Mouse (Mus musculus): ENCODE results near the gene Wipf1.

Wipf1 gene

DNA sequence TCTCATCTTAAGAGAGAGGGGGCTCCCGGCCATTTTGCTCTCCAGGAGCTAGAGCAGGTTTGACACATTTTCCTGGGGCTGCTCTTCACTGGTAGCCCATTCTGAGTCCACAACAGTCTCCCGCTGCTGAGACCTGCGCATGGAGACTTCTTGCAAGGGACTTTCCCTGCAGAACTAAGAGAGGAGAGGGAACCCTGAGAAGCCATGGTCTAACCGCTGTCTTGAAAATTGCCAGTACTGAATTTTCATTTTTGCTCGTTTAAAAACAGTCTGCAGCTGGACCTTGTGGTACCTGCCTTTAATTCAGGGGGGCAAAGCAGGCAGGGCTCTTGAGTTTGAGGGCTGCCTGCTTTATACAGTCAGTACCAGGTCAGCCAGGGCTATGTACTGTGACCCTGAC is 60.5 kb downstream of the Wipf1 start:
- peak; percentile 77 for DNase-seq (ENCODE audit: low read depth)

DNA sequence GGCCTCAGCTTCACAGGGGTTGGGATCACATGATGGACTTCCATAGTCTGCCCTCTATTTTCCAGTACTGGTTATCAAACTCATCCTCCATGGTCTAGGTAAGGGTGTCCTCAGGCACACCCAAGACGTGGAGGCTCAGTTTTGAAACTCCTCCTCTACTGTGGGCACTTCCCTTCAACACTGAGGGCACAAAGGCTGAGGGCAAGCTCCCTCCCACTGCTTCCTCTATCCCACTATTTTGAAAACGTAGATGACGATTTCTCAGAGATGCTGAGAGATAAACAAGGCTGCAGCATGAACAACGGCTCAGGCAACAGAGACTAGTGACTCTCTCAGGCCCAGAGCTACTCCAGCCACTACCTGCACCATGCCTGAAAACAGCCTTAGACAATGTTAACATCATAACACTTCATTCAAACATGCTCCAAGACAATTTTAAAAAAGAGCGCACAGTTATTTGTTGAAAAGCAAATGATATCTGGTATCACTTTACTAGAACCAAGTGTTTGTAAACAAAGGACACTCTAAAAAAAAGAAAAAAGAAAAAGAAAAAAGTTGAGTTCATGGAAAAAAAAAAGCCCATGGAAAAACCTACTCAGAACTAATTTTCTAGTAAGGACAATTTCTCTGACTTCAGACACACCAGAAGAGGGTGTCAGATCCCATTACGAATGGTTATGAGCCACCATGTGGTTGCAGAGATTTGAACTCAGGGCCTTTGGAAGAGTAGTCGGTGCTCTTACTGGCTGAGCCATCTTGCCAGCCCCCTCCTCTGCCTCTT is 62.3 kb downstream of the Wipf1 start:
- peak; percentile 79 for DNase-seq (ENCODE audit: low read depth)

DNA sequence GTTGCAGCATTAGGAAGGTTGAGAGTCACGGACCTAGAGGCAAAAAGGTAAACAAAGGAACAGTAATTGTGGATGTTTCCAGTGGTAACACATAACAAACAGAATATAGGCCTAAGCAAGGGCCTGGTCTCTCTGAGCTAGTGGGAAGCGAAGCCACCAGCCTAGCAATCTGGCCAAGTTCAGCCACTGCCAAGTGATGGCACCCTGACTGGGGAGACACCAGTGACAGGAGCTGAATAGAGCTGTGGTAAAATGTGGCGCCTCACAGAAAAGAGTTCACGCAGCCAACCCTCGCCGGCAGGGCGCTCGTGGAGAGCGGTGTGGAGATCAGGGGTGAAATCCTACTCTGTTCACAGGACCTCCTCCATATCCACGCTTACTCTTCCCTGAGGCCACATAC is 63.1 kb downstream of the Wipf1 start:
- peak; percentile 64 for DNase-seq (ENCODE audit: low read depth)

DNA sequence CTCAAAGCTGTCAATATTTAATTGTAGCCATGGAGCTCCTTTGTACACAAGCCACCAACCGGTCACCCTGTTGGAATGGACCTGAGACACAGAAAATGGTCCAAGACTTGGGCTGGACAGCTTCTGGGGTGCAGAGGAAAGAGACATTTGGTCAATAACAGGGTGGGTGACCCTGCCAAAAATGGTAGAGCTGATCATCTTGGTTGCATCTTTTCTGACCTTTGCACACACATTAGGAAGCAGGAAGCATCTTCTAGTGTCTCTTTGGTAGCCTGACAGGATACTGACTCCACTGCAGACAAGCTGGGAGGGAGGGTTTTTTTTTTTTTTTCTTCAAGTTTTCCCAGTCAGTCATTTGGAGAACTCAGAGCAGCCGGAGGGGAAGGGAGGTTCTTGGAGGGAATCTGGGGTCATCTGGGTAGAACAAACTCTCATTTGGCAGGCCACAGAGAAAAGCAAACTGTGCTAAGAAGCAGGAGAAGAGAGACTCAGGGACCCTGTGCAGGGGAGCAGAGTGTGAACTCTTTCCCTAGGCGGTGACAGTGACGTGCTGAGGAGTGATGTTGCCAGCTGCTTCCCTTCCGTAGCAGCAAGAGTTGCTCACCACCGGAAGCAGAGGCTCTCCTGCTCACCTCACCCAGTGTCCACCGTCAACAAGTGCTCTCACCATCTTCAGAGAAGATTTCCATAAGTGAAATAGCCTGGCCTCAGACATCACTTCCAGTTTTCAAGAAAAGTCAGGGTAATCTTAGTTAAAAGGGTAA is 65.9 kb downstream of the Wipf1 start:
- DNase-seq (ENCODE audit: low read depth): peak; percentile 88

DNA sequence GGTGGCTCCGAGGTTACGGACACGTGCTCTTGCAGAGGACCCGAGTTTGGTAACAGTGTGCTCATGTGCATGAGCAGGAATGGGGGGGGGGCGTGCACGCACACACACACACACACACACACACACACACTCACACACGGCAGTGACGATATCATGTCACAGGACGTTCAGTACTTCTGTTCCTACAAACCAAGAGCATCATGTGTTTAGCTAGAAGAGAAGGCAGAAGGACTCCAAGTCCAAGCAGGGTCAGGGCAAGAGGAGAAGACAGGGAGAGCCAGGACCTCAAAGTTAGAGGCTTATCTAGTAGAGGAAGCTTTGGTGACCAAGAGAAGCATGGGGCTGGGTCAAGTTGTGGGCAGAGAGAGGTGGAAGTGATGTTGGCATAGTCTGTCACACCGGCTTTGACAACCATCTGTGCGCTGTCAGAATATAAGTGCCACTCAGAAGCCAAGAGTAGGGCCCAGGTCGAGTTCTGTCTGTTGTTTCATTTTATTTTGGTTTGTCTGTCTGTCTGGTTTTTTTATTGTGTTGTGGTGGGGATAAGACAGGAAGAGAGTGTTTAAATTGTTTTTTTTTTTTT is 66.7 kb downstream of the Wipf1 start:
- peak; percentile 73 for DNase-seq (ENCODE audit: low read depth)

DNA sequence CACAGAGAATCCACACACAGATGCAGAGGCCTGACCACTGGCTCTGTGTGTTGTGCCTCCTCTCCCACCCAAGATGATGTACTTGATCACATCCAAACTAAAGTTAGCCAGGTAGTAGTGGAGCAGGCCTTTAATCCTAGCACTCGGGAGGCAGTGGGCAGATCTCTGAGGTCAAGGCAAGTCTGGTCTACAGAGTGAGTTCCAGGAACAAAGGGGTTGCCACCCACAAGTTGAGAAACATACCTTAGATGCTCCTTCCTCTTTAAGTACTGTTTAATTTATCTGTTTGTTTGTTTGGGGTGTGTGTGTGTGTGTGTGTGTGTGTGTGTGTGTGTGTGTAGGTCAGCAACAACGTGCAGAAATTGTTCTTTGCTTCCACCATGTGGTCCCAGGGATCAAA is 67.3 kb downstream of the Wipf1 start:
- peak; percentile 66 for DNase-seq (ENCODE audit: low read depth)

DNA sequence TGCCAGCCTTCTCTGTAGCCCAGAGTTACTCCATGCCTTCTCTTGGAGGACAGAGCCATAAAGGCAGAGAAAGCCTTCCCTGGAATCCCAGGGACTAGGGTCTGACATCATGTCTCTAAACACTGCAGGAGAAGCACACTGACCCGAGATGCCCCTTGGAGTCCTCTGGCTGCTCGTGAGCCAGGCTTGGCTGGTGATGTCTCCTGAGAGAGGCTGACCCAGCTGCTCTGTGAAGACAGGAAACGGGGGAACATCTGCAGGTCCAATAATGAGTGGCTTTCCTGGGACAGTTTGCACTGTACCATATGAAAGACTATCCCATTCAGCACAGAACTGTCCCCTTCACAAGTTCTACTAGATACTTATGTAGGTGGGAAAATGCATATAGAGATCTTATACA is 69.4 kb downstream of the Wipf1 start:
- DNase-seq (ENCODE audit: low read depth): no peak

DNA sequence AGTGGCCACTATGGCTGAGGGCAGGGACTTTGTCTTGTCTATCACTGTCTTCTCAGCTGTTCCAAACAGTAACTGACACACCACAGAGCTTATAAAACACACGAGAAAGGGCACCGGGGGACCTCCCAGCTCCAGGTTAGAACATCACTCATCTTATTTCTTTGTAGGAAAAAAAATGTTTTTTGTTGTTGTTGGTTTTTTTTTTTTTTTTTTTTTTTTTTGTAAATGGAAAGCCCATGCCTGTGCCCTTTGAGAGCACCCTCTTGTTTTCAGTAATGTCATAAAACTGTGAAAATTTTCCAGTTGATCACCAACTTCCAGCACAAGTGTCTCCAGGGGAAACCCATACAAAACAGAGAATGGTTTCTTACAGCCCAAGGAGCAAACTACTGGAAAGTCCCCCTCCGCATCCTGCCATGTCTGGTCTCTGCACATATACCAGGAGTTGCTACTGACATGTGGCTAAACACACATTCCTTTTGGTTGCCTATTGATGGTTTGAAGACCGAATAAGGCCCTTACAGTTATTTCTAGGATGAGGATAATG is 69.9 kb downstream of the Wipf1 start:
- DNase-seq (ENCODE audit: low read depth): peak; percentile 85

DNA sequence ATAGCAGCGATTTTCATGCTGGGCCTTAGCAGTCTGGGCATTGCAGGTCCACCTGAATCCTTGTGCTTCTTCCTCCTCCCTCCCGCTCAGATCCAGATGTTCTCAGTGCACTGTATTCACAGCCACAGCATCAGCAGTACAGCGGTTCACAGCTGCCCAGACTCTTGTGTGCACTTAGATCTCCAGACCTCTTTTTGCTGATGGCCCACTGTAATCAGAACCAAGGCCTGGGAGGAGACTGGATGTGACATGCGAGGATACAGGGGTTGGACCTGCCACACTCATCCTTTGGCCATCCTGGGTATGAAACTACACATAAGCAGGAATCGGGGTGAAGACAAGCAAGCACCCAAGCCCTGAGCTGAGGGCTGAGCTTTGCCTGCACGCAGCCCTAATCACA is 72.6 kb downstream of the Wipf1 start:
- DNase-seq (ENCODE audit: low read depth): no peak

DNA sequence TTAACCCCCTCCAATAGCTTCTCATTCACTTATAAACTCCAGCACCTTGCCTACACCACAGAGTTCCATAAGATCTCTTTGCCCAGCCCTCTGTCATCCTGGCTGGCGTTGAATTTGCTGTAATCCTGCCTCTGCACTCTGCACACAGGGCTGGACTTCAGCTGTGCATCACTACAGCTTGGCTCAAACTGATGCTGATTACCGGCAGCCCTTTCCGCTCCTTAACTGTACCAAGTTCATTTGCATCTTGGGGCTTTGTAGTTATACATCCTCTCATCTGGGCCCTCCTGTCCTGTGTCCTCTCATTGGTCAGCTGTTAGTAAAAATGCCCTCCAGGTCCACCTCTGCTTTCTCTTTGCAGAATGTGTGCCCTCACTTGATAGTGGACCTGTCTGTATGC is 73.4 kb downstream of the Wipf1 start:
- no peak for DNase-seq (ENCODE audit: low read depth)

DNA sequence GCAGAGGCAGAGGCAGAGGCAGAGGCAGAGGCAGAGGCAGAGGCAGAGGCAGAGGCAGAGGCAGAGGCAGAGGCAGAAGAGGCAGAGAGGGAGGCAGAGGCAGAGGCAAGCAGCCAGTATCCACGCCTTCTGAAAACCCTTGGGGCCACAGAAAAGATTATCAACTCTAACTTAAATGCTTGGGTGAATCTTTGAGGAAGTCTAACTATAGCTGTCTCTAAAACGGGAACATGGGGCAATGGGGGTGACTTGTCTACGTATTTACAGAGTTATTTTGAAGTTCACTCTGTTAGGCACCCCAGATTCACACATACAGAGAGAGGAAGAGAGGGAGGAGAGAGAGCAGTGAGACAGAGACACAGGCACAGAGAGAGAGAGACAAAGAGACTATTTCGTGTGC is 74.0 kb downstream of the Wipf1 start:
- DNase-seq (ENCODE audit: low read depth): peak; percentile 46

DNA sequence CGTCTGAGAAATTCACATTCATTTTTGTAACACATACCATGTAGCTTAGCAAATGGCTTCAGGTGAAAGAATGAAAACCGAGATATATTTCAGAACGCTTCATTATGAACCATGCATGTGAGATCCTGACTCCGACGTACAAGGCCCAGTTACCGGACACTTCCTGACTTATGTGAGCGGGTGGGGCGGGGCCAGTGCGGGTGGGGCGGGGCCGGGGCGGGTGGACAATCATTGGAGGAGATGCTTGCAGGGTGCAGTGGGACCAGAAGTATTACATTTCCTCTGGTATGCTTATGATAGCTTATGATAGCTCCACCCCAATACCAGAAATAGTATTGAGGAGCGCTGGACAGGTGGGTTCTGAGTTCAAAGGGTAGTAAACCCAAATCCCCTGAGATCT is 74.9 kb downstream of the Wipf1 start:
- DNase-seq (ENCODE audit: low read depth): peak; percentile 79

DNA sequence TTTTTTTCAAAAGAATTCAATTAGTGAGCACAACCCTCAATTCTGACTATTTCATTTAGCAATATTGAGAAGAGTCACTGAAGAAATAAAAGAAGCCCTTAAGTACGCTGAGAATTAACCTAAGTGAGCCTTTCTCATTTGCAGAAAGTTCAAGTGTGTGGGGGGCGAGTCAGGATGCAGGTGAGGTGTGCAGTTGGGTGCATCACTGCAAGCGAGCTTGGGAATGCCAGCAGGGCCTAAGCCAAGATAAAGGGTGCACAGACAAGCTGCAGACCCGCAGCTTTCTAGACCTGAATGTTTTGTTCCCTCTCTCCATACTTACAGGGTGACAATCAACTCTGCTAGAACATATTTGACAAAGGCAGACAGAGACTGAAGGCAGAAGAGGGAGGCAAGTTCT is 75.3 kb downstream of the Wipf1 start:
- no peak for DNase-seq (ENCODE audit: low read depth)

DNA sequence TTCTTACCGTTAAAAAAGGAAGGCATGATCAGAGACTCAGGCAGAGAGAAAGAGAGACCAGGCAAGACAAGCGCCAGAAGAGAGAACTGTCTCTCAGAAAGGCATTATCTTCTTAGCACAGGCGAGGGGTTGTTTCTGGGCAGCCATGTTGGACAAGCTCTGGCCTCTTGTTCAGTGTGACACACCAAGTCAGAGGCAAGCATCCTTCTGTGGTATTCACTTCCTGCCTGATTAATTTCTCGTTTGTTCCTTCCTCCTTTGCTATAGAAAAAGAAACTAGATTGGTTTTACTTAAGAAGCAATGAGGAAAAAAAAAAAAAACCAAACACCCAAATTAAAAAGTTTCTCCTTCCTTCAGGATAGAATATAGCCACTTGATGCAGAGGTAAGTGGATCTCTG is 75.8 kb downstream of the Wipf1 start:
- DNase-seq (ENCODE audit: low read depth): peak; percentile 89

DNA sequence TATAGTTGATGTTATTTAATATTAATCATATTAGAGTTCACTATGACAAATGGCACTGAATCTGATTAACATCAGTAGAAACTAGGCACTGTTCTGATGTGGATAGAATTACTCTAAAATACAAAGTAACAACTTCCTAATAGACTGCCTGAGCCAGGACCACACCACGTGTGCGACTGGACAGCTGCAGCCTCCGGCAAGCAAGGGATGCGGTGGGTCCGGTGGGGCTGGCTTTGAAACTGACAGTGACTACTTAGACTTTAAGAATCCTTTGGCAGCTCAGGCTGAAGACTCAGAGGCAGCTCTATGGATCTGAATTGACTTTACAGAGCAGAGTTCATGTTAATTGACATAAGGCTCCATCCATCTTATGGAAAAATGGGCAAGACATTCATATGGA is 76.4 kb downstream of the Wipf1 start:
- DNase-seq (ENCODE audit: low read depth): peak; percentile 65

DNA sequence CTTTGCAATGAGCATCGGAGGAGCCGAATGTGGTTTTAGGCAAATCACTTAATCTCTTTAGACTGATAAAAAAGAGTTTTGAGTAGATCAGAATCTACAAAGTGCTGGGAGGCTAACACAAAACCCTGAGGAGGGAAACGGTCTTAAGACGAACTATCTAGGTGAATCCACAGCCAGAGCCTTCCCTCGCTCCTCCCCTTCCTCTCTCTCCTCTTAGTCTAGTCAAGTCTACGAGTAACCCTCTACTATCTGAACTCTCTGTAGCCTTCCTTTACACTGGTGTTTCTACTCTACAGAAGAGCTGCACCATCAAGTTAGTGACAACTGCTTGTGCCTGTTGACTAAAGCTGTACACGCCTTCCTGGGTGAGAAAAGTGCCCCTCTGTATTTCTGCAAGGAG is 77.0 kb downstream of the Wipf1 start:
- peak; percentile 90 for DNase-seq (ENCODE audit: low read depth)

DNA sequence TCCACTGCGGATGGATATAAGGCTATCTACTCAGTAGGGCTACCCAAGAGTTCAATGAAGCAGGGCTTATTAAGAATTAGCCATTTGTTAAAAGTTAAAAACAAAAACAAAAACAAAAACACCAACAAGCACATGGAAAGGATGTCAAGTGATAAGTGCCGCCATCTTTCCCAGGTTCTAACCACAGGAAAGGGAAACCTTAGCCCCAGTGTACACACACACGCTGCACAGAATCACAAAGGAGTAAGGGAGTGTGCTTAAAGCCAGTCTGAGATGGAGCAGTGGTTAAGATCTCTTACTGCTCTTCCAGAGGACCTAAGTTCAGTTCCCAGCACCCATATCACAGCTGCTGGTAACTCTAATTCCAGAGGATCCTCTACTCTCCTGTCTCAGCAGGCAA is 78.0 kb downstream of the Wipf1 start:
- DNase-seq (ENCODE audit: low read depth): peak; percentile 83

DNA sequence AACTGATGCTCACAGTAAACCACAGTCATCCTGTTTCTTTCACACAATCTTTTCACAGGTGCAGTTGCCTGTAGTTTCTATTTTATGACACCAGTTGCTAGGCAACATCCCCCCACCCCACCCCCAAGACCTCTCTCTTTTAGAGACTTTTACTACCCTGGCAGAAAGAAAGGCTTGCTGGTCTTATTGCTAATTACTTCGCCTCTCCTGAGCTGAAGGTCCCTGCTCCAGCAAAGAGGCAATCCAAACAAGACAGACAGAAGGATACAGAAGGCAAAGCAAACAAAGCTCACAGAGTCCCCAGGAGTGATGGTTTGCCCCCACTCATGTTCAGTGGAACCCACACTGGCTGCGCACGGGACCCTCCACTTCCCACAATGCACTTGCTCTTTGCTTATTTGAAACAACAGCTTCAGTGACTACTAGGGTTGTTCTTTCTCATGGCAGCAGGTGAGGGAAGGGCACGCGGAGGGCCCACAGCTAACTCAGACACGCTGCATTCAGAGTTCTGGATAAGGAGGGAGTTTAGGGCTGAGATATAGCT is 79.3 kb downstream of the Wipf1 start:
- DNase-seq (ENCODE audit: low read depth): peak; percentile 94

DNA sequence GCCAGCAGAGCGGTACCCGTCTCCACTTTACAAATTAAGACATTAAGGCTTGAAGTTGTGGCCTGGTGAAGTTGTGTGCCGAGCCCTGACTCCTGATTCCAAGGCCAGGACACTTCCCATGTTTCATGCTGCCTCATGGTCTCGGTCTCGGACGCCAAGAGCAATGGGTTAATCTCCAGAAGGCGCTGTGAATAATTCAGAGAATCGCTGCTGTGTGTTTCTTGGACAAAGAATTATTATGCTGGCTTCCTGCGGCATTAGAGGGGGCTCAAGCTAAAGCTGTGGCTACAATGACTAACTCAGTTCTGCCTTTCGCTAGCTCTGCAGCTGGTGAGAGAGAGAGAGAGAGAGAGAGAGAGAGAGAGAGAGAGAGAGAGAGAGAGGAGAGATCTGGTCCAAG is 85.5 kb downstream of the Wipf1 start:
- DNase-seq (ENCODE audit: low read depth): no peak

DNA sequence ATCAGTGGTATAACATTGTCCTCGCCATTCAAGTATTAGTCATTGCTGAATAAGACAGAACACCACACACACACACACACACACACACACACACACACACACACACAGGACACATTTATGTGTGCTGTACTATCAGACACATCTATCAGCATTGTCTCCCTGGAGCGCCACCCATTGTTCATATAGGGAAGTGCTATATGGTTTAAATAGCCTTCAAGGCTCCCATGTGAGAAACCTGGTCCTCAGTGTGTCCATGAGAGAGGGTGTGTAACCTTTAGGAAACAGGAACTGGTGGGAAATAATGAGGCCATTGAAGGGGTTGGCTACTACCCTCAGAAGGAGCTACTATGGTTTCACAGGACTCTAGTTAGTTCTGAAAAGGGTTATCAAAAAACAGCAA is 87.5 kb downstream of the Wipf1 start:
- peak; percentile 61 for DNase-seq (ENCODE audit: low read depth)

DNA sequence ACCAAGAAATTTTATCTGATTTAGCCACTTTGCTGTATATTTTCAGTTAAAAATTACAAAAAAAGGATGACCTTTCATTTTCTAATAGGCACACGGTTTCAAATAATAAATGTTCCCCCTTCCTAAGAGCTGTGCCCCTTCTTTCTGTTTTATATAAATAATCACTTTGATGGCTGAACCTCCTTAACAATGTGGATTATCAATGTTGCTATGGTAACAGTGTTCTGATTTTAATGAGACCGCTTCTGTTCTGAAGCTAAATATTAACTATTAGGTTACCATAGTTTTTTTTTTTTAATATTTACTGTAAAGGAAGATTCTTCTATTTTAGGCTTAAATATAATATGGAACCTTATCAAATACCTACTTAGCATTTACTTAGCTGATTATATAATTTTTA is 89.2 kb downstream of the Wipf1 start:
- DNase-seq (ENCODE audit: low read depth): no peak

DNA sequence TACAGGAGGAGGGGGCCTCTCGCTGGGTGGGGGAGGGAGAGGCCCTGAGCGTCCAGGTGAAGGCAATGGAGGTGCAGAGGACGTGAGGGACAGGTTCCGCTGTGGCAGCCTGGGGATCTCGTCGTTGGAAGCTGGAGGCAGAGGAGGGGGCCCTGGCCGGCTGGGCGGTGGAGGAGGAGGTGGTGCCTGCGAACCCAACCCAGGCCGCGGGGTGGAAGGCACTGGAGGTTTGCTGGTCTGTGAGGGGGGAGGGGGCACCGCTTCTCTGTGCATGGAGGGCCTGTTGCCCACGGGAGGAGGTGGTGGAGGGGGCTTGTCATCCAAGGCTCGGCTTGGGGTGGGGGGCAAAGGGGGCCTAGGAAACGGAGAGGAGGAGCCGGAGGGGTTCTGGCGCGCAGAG is 92.6 kb downstream of the Wipf1 start:
- no peak for DNase-seq (ENCODE audit: low read depth)

DNA sequence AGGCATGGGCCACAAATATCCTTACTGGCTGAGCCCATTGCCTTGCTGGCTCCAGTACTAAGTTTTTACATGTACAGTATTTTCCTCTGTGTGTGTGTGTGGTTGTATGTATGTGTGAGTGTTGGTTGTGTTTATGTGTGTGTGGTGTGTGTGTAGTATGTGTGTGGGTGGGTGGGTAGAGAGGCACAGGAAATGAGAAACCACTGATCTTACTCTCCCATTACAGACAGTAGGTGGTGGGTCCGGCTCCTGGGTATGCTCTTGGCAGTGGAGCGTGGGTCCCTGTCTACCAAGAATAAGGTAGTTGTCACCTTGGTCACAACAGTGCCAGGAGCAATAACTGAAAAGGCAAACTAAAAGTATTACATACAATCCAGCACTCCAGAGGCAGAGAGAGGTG is 93.7 kb downstream of the Wipf1 start:
- DNase-seq (ENCODE audit: low read depth): no peak
